Mouse (Mus musculus) adrenal gland (tissue): ENCODE measurements around the gene Trim54.

Source experiments
- intact Hi-C: fragments of 180-260 bp; cut with DNase I; formaldehyde crosslinking; loops from one replicate; pipeline ENCODE4 v1.15.1; 2025

Trim54 gene

DNA sequence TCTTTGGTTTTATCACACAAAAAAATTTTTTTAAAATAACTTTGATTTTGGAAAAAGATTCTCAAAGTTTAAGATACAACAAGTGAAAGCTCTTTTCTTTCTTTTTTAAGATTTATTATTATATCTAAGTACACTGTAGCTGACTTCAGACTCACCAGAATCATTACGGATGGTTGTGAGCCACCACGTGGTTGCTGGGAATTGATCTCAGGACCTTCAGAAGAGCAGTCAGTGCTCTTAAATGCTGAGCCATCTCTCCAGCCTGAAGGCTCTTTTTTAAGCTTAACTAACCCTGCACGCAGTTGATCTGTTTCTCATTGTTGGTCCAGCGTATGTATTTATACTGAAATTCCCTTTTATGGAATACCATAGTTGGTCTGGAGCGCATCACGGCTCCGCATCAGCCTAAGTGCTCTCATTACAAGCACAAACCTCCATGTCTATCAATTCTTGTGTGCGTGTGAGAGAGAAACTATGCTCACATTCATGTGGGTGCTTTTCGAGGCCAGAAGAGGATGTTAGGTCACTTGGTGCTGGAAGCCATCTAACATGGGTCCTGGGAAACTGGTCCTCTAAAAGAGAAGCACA lies 64.8 kb downstream of the Trim54 start:
- intact Hi-C loops: loop anchor here (10.0 kb wide), 1 partner anchor 144 kb away; no protein-coding TSS in a partner anchor

DNA sequence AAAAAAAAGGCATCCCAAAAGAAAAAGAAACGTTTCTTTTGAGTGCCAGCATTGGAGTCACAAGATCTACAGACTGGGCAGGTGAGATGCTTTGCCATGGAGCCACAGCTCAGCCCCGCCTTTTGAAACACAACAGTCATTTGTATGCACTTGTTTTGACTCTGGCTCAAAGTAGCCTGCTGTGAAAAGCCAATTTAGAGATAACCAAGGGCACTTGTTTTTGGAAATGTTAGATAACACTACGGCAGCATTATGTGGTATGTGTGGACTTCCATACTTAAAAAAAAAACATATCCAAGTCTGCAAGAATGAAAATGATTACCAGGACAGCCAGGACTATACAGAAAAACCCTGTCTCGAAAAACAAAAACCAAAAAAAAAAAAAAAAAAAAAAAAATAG lies 67.2 kb downstream of the Trim54 start:
- intact Hi-C loops: loop anchor here (10.0 kb wide), 1 partner anchor 141 kb away; no protein-coding TSS in a partner anchor
